Mouse (Mus musculus) left cerebral cortex, adult 11 months (tissue): Measurements from ENCODE around the gene Tuba8.

Source experiments
- DNase-seq: peaks from one replicate; pipeline ENCODE4 v3.0.0; 2022; ENCODE audit warnings: low spot score

Tuba8 gene

GRCm38 (mm10) chr6:121197807-121198365 is 12.6 kb upstream of the Tuba8 start:
- no peak for DNase-seq

GRCm38 (mm10) chr6:121200458-121200857 is 10.0 kb upstream of the Tuba8 start:
- DNase-seq = no peak

GRCm38 (mm10) chr6:121202026-121202425 is 8.5 kb upstream of the Tuba8 start:
- no peak for DNase-seq

GRCm38 (mm10) chr6:121206481-121206880 is 4.0 kb upstream of the Tuba8 start:
- no peak for DNase-seq

GRCm38 (mm10) chr6:121209584-121209983 is 912 bp upstream of the Tuba8 start:
- DNase-seq = no peak

- no peak for DNase-seq
Measured at GRCm38 (mm10) chr6:121210926-121211289, 412 bp downstream of the Tuba8 start.

GRCm38 (mm10) chr6:121211743-121212142 is 1.2 kb downstream of the Tuba8 start:
- no peak for DNase-seq

- DNase-seq = no peak
Measured at GRCm38 (mm10) chr6:121212988-121213387, 2.5 kb downstream of the Tuba8 start.

- no peak for DNase-seq
Measured at GRCm38 (mm10) chr6:121214221-121214620, 3.7 kb downstream of the Tuba8 start.

- no peak for DNase-seq
Measured at GRCm38 (mm10) chr6:121214667-121215330, 4.3 kb downstream of the Tuba8 start.

- no peak for DNase-seq
Measured at GRCm38 (mm10) chr6:121215336-121215735, 4.8 kb downstream of the Tuba8 start.

- DNase-seq = no peak
Measured at GRCm38 (mm10) chr6:121215896-121216295, 5.4 kb downstream of the Tuba8 start.

GRCm38 (mm10) chr6:121216589-121217255 is 6.2 kb downstream of the Tuba8 start:
- no peak for DNase-seq

- no peak for DNase-seq
Measured at GRCm38 (mm10) chr6:121218002-121218401, 7.5 kb downstream of the Tuba8 start.

- DNase-seq = no peak
Measured at GRCm38 (mm10) chr6:121219406-121219805, 8.9 kb downstream of the Tuba8 start.

- no peak for DNase-seq
Measured at GRCm38 (mm10) chr6:121220181-121220580, 9.7 kb downstream of the Tuba8 start.

- no peak for DNase-seq
Measured at GRCm38 (mm10) chr6:121221876-121222597, 11.5 kb downstream of the Tuba8 start.

GRCm38 (mm10) chr6:121223001-121223400 is 12.5 kb downstream of the Tuba8 start:
- DNase-seq = no peak

- no peak for DNase-seq
Measured at GRCm38 (mm10) chr6:121224067-121224466, 13.6 kb downstream of the Tuba8 start.

- DNase-seq = no peak
Measured at GRCm38 (mm10) chr6:121224993-121225392, 14.5 kb downstream of the Tuba8 start.

- DNase-seq = no peak
Measured at GRCm38 (mm10) chr6:121226043-121226442, 15.5 kb downstream of the Tuba8 start.

GRCm38 (mm10) chr6:121226744-121227143 is 16.2 kb downstream of the Tuba8 start:
- no peak for DNase-seq

GRCm38 (mm10) chr6:121228421-121228820 is 17.9 kb downstream of the Tuba8 start:
- DNase-seq = no peak
